Mouse (Mus musculus) ES-Bruce4 (cell line): Measurements from ENCODE around the gene Gdi2. TPM values are rescaled to one million over a fixed set of nuclear protein-coding genes. Genes with fewer than 3 reads are reported as not detected.

Experiments used
- H3K27ac ChIP-seq: 2 replicates; pipeline ENCODE4 v1.5.1; 2012; ENCODE audit warnings: low read length, inconsistent platforms; ENCODE audit not compliant: insufficient read depth
- H3K27me3 ChIP-seq: 2 replicates; pipeline ENCODE4 v1.6.1; 2012; ENCODE audit warnings: mild to moderate bottlenecking, low read length, inconsistent platforms; ENCODE audit not compliant: control insufficient read depth, poor library complexity, insufficient read depth, severe bottlenecking
- H3K36me3 ChIP-seq: 2 replicates; pipeline ENCODE4 v1.6.1; 2012; ENCODE audit warnings: inconsistent platforms, mild to moderate bottlenecking, low read length, moderate library complexity; ENCODE audit not compliant: control insufficient read depth, poor library complexity, insufficient read depth, severe bottlenecking
- H3K4me1 ChIP-seq: one replicate; pipeline ENCODE4 v1.8.1; 2011; ENCODE audit warnings: low read length; ENCODE audit not compliant: control insufficient read depth, insufficient read depth
- H3K4me3 ChIP-seq: 2 replicates; pipeline ENCODE4 v1.5.1; 2011; ENCODE audit warnings: low read depth, mild to moderate bottlenecking, low read length
- H3K9ac ChIP-seq: 2 replicates; pipeline ENCODE4 v1.6.1; 2012; ENCODE audit warnings: low read depth, mild to moderate bottlenecking, inconsistent platforms; ENCODE audit not compliant: poor library complexity, severe bottlenecking
- H3K9me3 ChIP-seq: replicated peaks from 2 replicates; pipeline ENCODE4 v1.6.1; 2012; ENCODE audit warnings: mild to moderate bottlenecking, low read length, inconsistent platforms; ENCODE audit not compliant: control insufficient read depth, poor library complexity, insufficient read depth, severe bottlenecking
- CTCF ChIP-seq: IDR thresholded peaks from one replicate; pipeline ENCODE4 v1.8.1; 2011; ENCODE audit warnings: low read depth, low read length
- EP300 ChIP-seq: IDR thresholded peaks from 2 replicates; pipeline ENCODE4 v1.6.1; 2011; ENCODE audit warnings: low read depth, low read length; ENCODE audit not compliant: insufficient read depth
- POLR2A ChIP-seq: IDR thresholded peaks from one replicate; pipeline ENCODE4 v1.8.1; 2011; ENCODE audit warnings: low read length; ENCODE audit not compliant: insufficient read depth
- polyA plus RNA-seq: library from polyadenylated mRNA; stranded (reverse); fragments of >200 nt; gene quantifications from 2 replicates; pipeline ENCODE4 v1.2.4, GENCODE M21; 2011; ENCODE audit warnings: low read depth; ENCODE audit not compliant: missing spikeins, insufficient read depth, insufficient read length

The Gdi2 gene
- polyA plus RNA-seq, 1 experiment = 834 TPM

DNA sequence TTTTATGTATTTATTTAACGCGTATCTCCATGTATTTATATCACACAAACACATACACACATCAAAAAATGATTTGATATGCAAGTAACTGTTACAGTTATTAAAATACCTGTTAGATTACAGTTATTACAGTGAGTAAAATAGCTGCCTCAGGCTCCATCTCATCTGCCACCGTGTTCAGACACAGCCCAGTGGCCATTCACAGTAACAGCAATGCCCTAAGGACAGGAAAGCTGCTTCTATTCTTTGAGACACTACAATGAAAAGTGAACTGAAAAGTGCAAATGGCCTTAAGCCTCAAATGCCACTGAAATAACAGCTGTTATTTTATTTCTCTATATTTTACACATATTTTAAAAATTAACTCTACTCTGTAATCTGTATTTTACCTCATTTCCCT lies 52.9 kb downstream of the Gdi2 start:
- TF ChIP-seq EP300 (no peak), CTCF (no peak), POLR2A (no peak)
- no peak overlapping the region for H3K4me3 ChIP-seq
- no peak overlapping the region for H3K9ac ChIP-seq
- no peak overlapping the region for H3K27ac ChIP-seq
- no peaks in the 10 kb centered on the region for H3K4me1 ChIP-seq
- no peaks in the 10 kb centered on the region for H3K9me3 ChIP-seq
- H3K36me3 ChIP-seq = peaks cover 33% of the 10 kb centered on the region
- H3K27me3 ChIP-seq = no peaks in the 10 kb centered on the region

DNA sequence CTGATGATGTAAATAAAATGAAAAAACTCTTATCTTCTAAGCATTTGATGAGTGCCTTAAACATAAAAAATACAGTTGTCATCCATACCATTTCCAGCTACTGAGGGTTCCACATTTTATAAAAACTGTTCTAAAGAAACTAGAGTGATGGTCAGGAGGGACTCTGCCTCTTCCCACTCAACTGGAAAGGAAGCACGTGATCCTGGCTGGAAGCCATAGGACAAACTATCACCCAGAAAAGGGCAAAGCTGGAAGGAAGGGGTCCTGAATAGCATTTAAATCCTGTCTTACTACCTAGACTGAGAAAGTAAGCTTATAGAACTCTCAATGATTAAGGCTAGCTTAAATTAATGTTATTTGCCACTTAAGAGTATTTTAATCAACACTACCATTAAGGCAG lies 56.4 kb downstream of the Gdi2 start:
- TF ChIP-seq POLR2A = no peak
- Histone ChIP-seq H3K9ac (no peak overlapping the region), H3K27me3 (no peaks in the 10 kb centered on the region), H3K4me1 (no peaks in the 10 kb centered on the region), H3K27ac (no peak overlapping the region), H3K9me3 (no peaks in the 10 kb centered on the region), H3K36me3 (peaks cover 35% of the 10 kb centered on the region), H3K4me3 (no peak overlapping the region)

DNA sequence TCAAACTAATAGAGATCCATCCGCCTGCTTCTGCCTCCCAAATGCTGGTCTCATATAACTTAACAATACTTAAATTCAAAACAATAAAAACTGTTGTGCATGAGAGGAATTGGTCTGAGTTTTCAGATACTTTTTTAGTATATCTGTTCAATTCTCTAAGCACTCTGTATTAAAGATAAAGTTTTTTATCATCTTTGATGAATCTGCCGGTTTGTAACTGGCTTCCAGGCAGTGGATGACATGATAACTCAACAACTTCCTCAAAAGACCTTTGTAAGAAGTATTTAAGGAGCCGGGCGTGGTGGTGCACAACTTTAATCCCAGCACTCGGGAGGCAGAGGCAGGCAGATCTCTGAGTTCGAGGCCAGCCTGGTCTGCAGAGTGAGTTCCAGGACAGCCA lies 58.4 kb downstream of the Gdi2 start:
- H3K4me3 ChIP-seq = no peak overlapping the region
- H3K9ac ChIP-seq = no peak overlapping the region
- H3K9me3 ChIP-seq = no peaks in the 10 kb centered on the region
- no peak overlapping the region for H3K27ac ChIP-seq
- TF ChIP-seq POLR2A = no peak
- TF ChIP-seq CTCF = no peak
- no peak for TF ChIP-seq EP300
- no peaks in the 10 kb centered on the region for H3K27me3 ChIP-seq
- H3K36me3 ChIP-seq = peaks cover 23% of the 10 kb centered on the region
- no peaks in the 10 kb centered on the region for H3K4me1 ChIP-seq

DNA sequence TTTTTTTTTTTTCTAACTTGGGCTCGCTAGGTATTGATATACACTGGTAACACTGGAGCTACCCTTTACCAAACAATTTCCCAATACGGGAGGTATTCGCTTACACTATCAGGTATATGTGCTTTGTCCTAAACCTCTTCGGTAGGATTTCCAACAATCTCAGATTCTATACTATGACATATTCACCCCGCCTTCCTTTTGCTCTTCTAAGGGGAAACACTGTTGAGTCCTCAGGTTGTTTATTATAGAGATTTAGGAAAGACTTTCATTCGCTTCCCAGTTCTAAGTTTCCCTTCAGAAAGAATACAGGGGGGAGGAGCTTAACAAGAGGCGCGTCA lies 71.9 kb downstream of the Gdi2 start:
- peak overlapping the region; percentile 83 for H3K9ac ChIP-seq
- TF ChIP-seq EP300 = no peak
- no peaks in the 10 kb centered on the region; the same call in 1 of the 2 replicates for H3K36me3 ChIP-seq
- no peaks in the 10 kb centered on the region for H3K4me1 ChIP-seq
- H3K27me3 ChIP-seq = no peaks in the 10 kb centered on the region
- peaks cover 29% of the 10 kb centered on the region for H3K9me3 ChIP-seq
- peak overlapping the region; percentile 80 for H3K4me3 ChIP-seq
- H3K27ac ChIP-seq = no peak overlapping the region

DNA sequence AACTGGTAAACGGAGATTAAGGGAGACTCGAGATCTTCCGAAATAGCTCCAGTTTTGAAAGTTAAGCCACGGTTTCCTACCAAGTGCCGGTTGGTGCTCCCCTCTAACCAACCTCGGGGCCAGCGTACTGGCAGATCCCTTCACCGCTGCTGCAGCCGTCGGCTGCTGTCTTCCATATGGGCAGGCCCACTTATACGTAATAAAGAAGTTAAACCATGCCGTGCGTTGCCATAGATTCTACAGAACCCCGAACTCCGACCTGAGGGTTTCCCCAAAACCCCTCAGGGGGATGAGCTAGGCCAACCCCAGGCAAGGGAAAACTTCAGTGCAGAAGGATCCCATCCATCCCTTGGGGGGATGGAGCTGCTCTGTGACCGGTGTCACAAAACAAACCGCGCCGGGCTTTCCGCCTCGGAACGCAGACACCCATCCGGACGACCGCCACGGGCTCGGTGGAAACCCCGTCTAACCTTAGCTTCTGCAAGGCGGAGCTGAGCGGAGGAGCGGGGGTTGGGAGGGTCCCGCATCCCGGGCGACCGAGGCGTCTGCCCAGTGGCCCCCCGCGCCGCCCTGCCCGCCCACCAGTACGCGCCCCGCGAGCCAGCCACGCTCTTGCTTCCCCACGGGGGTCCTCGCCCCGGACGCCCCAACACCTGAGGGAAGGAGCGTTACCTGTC lies 72.4 kb downstream of the Gdi2 start:
- peak overlapping the region; percentile 80 for H3K4me3 ChIP-seq
- TF ChIP-seq CTCF = no peak
- H3K36me3 ChIP-seq = no peaks in the 10 kb centered on the region; the same call in 1 of the 2 replicates
- H3K4me1 ChIP-seq = no peaks in the 10 kb centered on the region
- peaks cover 31% of the 10 kb centered on the region for H3K9me3 ChIP-seq
- H3K27ac ChIP-seq = peak overlapping the region; percentile 55
- H3K9ac ChIP-seq = peak overlapping the region; percentile 83
- no peaks in the 10 kb centered on the region for H3K27me3 ChIP-seq

DNA sequence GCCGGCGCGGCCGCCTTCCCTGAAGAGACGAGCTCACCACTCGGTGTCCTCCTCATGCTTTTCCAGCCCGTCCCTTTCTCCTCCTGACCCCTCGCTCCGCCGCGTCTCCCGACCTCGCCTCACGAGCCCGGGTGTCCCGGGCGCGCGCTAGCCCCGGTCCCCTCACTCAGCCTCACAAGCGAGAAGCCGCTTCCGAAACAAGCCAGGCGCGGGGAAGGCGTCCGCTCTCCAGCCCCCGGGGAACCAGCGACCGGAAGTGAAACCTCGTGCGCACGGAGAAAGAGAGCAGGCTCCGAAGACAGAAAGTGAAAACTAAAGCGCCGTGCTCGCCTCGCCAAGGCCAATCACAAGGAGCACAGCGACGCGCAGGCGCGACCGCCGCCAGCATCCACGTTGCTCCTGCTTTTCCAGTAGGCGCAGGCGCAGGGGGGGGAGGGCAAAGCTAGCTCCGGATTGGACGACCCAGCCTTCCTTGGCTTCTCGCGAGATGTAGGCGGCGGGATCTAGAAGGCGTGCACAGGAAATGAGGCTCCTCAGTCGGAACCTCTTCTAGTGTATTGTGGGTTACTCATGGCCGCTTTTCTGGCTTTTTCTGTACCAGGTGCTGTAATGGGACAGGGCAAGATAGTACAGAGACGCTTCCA lies 73.1 kb downstream of the Gdi2 start, which contains the start of gene Fam208b:
Gene Fam208b (minus strand): TSS at position 314 of the 644 bp plus-strand sequence.
- TF ChIP-seq POLR2A (no peak), EP300 (no peak), CTCF (no peak)

More for the DNA sequence above, 73.1 kb downstream of the Gdi2 start, which contains the start of gene Fam208b:
- Histone ChIP-seq H3K4me3 (peak within 1 kb of the TSS; percentile 80), H3K4me1 (no peaks in the 10 kb centered on the region), H3K27me3 (no peaks in the 10 kb centered on the region), H3K9me3 (peaks cover 31% of the 10 kb centered on the region), H3K9ac (peak within 1 kb of the TSS; percentile 83), H3K36me3 (no peaks in the 10 kb centered on the region; the same call in 1 of the 2 replicates), H3K27ac (peak within 1 kb of the TSS; percentile 55)

Other genes with a start within 250 kb of the Gdi2 start
- gene Fam208b, start 73.0 kb downstream of the Gdi2 start, polyA plus RNA-seq = 77.7 and 84.6 TPM in 2 replicates
- gene Asb13, start 96.0 kb downstream of the Gdi2 start, polyA plus RNA-seq = 17.3 and 18.2 TPM in 2 replicates